Mouse (Mus musculus): Measurements from ENCODE around the gene Tcl1b4.
"Not testable (repeated sequence)": the region's sequence is repeated elsewhere in the genome, so short reads cannot be mapped to it uniquely, and the experiment has no call there.

Tcl1b4 gene
- long read RNA-seq, experiment 1, result 0 reads
- long read RNA-seq, experiment 2, result 0 reads

GRCm38 (mm10) chr12:105201657-105202056, at the start of gene Tcl1b4:
TSS of gene Tcl1b4 (plus strand) at chr12:105201957.
- intact Hi-C loops (cut with DNase I), result not testable (repeated sequence)

GRCm38 (mm10) chr12:105155286-105155685, 46.5 kb upstream of the Tcl1b4 start:
- intact Hi-C loops (cut with DNase I), result not testable (repeated sequence)

GRCm38 (mm10) chr12:105158842-105159241, 42.9 kb upstream of the Tcl1b4 start:
- intact Hi-C loops (cut with DNase I), result no loop called here

- intact Hi-C loops (cut with DNase I), result no loop called here
Observed at GRCm38 (mm10) chr12:105159390-105159789, 42.4 kb upstream of the Tcl1b4 start, which contains the start of gene Tcl1b1. TSS of gene Tcl1b1 (plus strand) at chr12:105159690.

GRCm38 (mm10) chr12:105166734-105167133, 35.0 kb upstream of the Tcl1b4 start:
- intact Hi-C loops (cut with DNase I), result no loop called here

- intact Hi-C loops (cut with DNase I), result loop anchor here (10.0 kb wide), 1 partner anchor 119 kb away; no protein-coding TSS in a partner anchor
Observed at GRCm38 (mm10) chr12:105173366-105173765, 28.4 kb upstream of the Tcl1b4 start.

GRCm38 (mm10) chr12:105174318-105174717, 27.4 kb upstream of the Tcl1b4 start:
- intact Hi-C loops (cut with DNase I), result loop anchor here (10.0 kb wide), 1 partner anchor 120 kb away; no protein-coding TSS in a partner anchor

GRCm38 (mm10) chr12:105176044-105176443, 25.7 kb upstream of the Tcl1b4 start, which contains the start of gene Tcl1b5:
TSS of gene Tcl1b5 (plus strand) at chr12:105176344.
- intact Hi-C loops (cut with DNase I), result loop anchor here (10.0 kb wide), 1 partner anchor 121 kb away; no protein-coding TSS in a partner anchor

- intact Hi-C loops (cut with DNase I), result not testable (repeated sequence)
Observed at GRCm38 (mm10) chr12:105181040-105181644, 20.6 kb upstream of the Tcl1b4 start.

GRCm38 (mm10) chr12:105188980-105189379, 12.8 kb upstream of the Tcl1b4 start:
- intact Hi-C loops (cut with DNase I), result not testable (repeated sequence)

- intact Hi-C loops (cut with DNase I), result not testable (repeated sequence)
Observed at GRCm38 (mm10) chr12:105190743-105191142, 11.0 kb upstream of the Tcl1b4 start, which contains the start of gene Tcl1b3. TSS of gene Tcl1b3 (plus strand) at chr12:105191043.

- intact Hi-C loops (cut with DNase I), result not testable (repeated sequence)
Observed at GRCm38 (mm10) chr12:105199684-105200497, 1.9 kb upstream of the Tcl1b4 start.

GRCm38 (mm10) chr12:105207071-105207470, 5.3 kb downstream of the Tcl1b4 start:
- intact Hi-C loops (cut with DNase I), result no loop called here

- intact Hi-C loops (cut with DNase I), result no loop called here
Observed at GRCm38 (mm10) chr12:105208441-105208840, 6.7 kb downstream of the Tcl1b4 start.

- intact Hi-C loops (cut with DNase I), result no loop called here
Observed at GRCm38 (mm10) chr12:105209231-105209630, 7.5 kb downstream of the Tcl1b4 start.

- intact Hi-C loops (cut with DNase I), result no loop called here
Observed at GRCm38 (mm10) chr12:105217101-105217760, 15.5 kb downstream of the Tcl1b4 start.

- intact Hi-C loops (cut with DNase I), result no loop called here
Observed at GRCm38 (mm10) chr12:105222601-105223319, 21.0 kb downstream of the Tcl1b4 start, which contains the start of gene Tcl1. TSS of gene Tcl1 (minus strand) at chr12:105222793.

- intact Hi-C loops (cut with DNase I), result no loop called here
Observed at GRCm38 (mm10) chr12:105224621-105225320, 23.0 kb downstream of the Tcl1b4 start.

- intact Hi-C loops (cut with DNase I), result no loop called here
Observed at GRCm38 (mm10) chr12:105234362-105234761, 32.6 kb downstream of the Tcl1b4 start.

- intact Hi-C loops (cut with DNase I), result no loop called here
Observed at GRCm38 (mm10) chr12:105235091-105235490, 33.3 kb downstream of the Tcl1b4 start.

All from adrenal gland (tissue).